Mouse (Mus musculus): ENCODE measurements around the gene Npepps.

DNA sequence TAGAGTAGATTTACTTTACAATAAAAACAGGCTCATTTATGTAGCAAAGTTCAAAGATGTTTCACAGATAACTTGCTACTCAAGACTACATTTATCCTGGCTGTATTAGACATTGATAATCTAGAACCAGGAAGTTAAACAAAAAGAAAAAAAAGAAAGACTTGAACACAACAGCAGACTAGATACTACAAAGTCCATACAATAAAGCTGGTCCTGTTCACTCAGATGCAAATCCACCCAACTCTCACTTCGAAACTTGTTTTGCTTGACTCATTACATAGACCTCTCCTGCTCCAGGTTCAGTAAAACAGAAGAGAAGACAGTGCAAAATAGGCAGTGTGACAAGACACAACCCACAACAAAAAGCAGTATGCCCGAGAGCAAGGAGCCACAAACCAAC is 5.1 kb downstream of the Npepps start:
- TF ChIP-seq NRF1 (IDR thresholded peaks at IDR 0.05; ENCODE audit: insufficient read depth, low read depth, low read length, poor library complexity, severe bottlenecking) (no peak), CTCF (IDR thresholded peaks at IDR 0.05 in 2 of 3, conservative IDR thresholded peaks at IDR 0.05 in 1 of 3; ENCODE audit: control insufficient read depth in 1 of 3, insufficient read depth in 1 of 3, low read depth in 2 of 3, low read length in 3 of 3, poor library complexity in 1 of 3, severe bottlenecking in 1 of 3) (no peak), POLR2A (IDR thresholded peaks at IDR 0.05; ENCODE audit: control insufficient read depth in 1 of 2, insufficient read depth in 1 of 2, low read depth in 1 of 2, low read length in 2 of 2, poor library complexity in 1 of 2) (no peak), UBTF (IDR thresholded peaks at IDR 0.05; ENCODE audit: borderline replicate concordance, insufficient read depth, low read depth, low read length) (no peak)

Measured in MEL (cell line).